Mouse (Mus musculus): ENCODE results near the gene Egfl7. TPM values are rescaled to one million over a fixed set of nuclear protein-coding genes. Genes with fewer than 3 reads are reported as not detected.
A peak's percentile ranks its signal among the peaks of the same experiment; 100 is the strongest.

Gene Egfl7
- total RNA-seq, 2 experiments from 2014 or later, result 53.5 to 59.7 TPM

GRCm38 (mm10) chr2:26561351-26562016 is 18.3 kb upstream of the Egfl7 start:
- peak in 1 of 2 experiments; percentile 53 for DNase-seq (ENCODE audit: low spot score in 2 of 2)

GRCm38 (mm10) chr2:26566221-26566620 is 13.6 kb upstream of the Egfl7 start:
- DNase-seq (ENCODE audit: low spot score in 2 of 2), result peak in 1 of 2 experiments; percentile 42

DNA sequence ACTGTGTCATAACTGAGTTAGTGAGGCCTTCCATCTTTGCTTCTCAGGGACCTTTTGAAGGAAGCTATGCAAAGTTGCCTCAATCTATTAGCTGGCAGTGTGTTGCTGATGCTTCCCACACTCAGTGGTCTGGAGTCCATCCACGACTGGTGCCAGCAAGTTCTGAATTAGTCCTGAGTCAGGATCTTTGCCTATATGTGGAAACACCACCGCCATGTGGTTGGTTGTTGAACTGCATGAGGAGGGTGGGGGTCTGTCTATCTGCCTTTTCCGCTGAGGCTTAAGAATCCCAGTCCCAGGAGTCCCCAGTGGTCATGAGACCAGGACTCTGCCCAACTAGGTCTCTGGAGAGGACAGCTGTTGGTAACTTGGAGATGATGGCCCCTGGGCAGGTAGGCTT is 9.8 kb upstream of the Egfl7 start:
- peak in 1 of 2 experiments; percentile 60 for DNase-seq (ENCODE audit: low spot score in 2 of 2)

DNA sequence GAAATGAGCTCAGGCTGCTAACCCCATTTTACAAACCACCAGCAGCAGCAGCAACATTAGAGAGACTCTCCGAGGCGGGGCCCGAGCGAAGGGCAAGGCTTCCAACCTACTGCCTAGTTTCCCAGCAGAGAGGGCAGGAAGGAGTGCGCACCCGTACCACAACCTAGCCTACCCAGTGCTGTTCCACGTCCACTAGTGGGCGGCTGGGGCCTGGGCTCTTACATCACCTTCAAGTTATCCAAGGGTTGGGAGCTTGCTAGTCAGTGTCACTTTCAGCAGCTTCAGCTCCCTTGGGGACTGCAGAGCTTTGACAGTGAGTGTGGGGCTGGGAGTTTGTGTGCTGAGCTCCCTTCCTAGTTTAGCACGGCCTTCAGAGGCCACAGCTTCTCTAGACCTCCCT is 8.4 kb upstream of the Egfl7 start:
- no peak for DNase-seq (ENCODE audit: low spot score in 2 of 2)

- DNase-seq (ENCODE audit: low spot score in 2 of 2), result no peak
Observed at GRCm38 (mm10) chr2:26571826-26572225, 8.0 kb upstream of the Egfl7 start.

DNA sequence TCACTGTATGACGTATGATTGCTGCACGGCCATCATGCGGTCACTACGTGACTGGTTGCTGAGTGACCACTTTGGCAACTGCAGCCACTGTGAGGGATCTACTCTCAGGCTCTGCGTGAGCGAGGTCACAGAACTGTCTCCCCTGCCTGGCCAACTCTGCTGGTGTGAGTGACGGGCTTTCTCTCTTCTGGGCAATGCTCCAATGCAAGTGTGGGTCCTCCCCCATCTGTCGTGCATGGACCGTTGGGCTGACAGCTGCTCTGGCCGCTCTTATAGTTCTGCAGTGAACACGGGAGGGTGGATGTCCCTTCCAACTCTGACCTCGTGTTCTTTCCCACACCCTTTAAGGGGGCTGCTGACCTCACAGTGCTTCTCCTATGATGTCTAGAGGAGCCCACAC is 6.4 kb upstream of the Egfl7 start:
- no peak for DNase-seq (ENCODE audit: low spot score in 2 of 2)

- no peak for DNase-seq (ENCODE audit: low spot score in 2 of 2)
Observed at GRCm38 (mm10) chr2:26573807-26574206, 6.0 kb upstream of the Egfl7 start.

DNA sequence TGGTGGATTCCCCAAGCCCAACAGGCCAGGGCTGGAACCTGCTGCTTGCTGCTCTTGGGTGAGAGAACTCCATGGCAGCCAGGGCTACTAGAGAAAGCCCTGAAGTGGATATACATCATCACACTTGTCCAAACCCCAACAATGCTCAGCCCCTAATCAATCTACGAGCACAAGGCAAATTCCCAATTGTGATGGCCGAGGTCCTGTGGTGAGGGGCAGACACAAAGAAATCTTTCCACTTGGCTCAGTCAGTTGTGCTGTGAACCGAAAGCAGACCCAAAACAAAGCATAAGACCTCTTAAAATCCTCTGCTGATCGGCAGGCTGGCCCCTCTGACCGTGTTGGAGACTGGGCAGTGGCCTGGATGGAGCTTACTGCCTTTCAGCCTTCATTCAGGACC is 5.0 kb upstream of the Egfl7 start:
- no peak for DNase-seq (ENCODE audit: low spot score in 2 of 2)

GRCm38 (mm10) chr2:26575378-26575777 is 4.4 kb upstream of the Egfl7 start:
- no peak for DNase-seq (ENCODE audit: low spot score in 2 of 2)

DNA sequence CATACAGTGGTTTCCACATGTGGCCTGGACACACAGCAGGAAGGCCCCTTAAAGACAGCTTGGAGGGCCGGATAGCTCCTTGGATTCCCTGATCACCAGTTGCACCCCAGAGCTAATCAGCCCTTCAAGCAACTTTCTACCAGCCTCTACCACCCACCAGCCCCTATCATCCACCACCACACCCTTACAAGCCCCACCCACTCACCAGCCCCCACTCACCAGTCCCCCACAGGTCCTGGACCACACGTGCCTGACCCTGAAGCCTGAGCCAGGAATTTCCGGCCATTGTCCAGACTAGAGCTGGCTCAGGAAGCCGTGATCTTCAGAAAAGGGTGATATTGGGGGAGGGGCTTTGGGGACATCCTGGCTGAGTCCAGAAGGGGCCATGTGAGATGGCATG is 3.9 kb upstream of the Egfl7 start:
- DNase-seq (ENCODE audit: low spot score in 2 of 2), result no peak

- no peak for DNase-seq (ENCODE audit: low spot score in 2 of 2)
Observed at GRCm38 (mm10) chr2:26576462-26576861, 3.4 kb upstream of the Egfl7 start.

GRCm38 (mm10) chr2:26578369-26578768 is 1.4 kb upstream of the Egfl7 start:
- no peak for DNase-seq (ENCODE audit: low spot score in 2 of 2)

- no peak for DNase-seq (ENCODE audit: low spot score in 2 of 2)
Observed at GRCm38 (mm10) chr2:26580751-26581150, 937 bp downstream of the Egfl7 start.

- DNase-seq (ENCODE audit: low spot score in 2 of 2), result no peak
Observed at GRCm38 (mm10) chr2:26582203-26582602, 2.4 kb downstream of the Egfl7 start.

- DNase-seq (ENCODE audit: low spot score in 2 of 2), result no peak
Observed at GRCm38 (mm10) chr2:26582741-26583140, 2.9 kb downstream of the Egfl7 start.

DNA sequence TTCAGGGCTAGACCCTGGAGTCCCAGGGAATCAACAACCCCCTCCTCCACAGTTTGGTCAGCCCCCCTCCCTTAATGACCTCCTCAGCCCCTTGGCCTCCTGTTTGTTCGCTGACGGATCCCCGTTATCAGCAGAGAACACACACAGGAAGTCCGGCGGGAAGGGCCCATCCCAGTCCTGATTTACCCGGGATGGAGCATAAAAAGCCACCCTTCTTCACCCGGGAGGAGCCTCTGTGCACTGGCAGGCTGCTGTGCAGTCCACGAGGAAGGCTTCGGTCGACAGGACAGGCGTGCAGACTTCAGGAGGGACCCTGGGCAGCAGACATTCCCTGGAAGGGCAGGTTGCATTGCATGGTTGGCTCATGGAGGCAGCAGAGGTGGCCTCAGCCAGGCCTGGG is 3.8 kb downstream of the Egfl7 start:
- no peak for DNase-seq (ENCODE audit: low spot score in 2 of 2)

GRCm38 (mm10) chr2:26585713-26586112 is 5.9 kb downstream of the Egfl7 start:
- DNase-seq (ENCODE audit: low spot score in 2 of 2), result no peak

DNA sequence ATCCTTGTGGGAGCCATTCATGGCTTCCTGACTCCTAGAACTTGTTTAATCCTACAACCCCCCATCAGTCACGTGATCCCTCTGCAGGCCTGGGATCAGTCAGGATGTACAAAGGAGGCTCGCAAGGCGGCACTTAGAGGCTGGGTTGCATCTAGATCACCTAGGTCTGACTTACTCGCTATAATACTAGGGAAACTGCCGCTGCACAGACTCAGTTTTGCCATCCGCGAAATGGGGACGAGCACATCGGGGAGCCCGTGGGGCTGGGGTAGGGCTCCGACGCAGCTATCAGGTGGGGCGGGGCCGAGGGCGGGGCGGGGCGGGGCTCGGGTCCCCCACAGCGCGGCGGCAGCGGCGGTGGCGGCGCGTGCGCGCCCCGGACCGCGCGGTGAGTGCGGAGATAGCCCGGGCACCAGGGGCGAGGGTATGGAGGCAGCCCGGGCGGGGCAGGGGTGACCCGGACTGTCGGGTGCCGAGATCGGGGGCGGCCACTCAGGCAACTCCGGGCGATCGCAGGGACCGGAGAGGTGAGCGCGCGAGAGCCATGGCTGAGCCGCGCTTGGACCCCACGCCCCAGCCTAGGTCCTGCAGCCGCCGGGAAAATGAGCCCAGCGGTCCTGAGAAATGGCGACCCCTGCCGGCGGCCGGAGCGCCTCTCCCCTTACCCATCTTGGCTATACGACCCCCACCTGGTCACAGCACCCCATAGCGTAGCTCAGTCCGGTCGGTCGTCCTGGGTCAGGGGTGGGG is 6.7 kb downstream of the Egfl7 start, which contains the start of gene Gm20532:
Gene Gm20532 (plus strand): TSS at position 346 of the 750 bp plus-strand sequence.
- DNase-seq (ENCODE audit: low spot score in 2 of 2), result peak; percentile 32 to 66

GRCm38 (mm10) chr2:26587044-26587405 is 7.2 kb downstream of the Egfl7 start:
- DNase-seq (ENCODE audit: low spot score in 2 of 2), result no peak

- no peak for DNase-seq (ENCODE audit: low spot score in 2 of 2)
Observed at GRCm38 (mm10) chr2:26588573-26588972, 8.8 kb downstream of the Egfl7 start.

GRCm38 (mm10) chr2:26589284-26589683 is 9.5 kb downstream of the Egfl7 start:
- DNase-seq (ENCODE audit: low spot score in 2 of 2), result no peak

GRCm38 (mm10) chr2:26590282-26590681 is 10.5 kb downstream of the Egfl7 start:
- no peak for DNase-seq (ENCODE audit: low spot score in 2 of 2)

- no peak for DNase-seq (ENCODE audit: low spot score in 2 of 2)
Observed at GRCm38 (mm10) chr2:26590962-26591361, 11.1 kb downstream of the Egfl7 start.

Measured in layer of hippocampus, adult 18-20 months (tissue).